Mouse (Mus musculus) heart, postnatal 0 days (tissue): ENCODE measurements around the gene Kdelc2. TPM values are rescaled to one million over a fixed set of nuclear protein-coding genes. Genes with fewer than 3 reads are reported as not detected.
A peak's percentile ranks its signal among the peaks of the same experiment; 100 is the strongest.

Experiments used
- ATAC-seq: fragments of 200-750 bp; cut with Nextera tagmentation; 2 replicates; pipeline ENCODE4 v1.8.0; 2017; ENCODE audit warnings: low read depth, moderate number of reproducible peaks, moderate library complexity; ENCODE audit not compliant: insufficient read depth
- DNase-seq: peaks from one replicate; pipeline ENCODE4 v3.0.0-alpha.2; 2016; ENCODE audit warnings: low spot score
- H3K27ac ChIP-seq: fragments of 300-500 bp; sonication (generic); 2 replicates; pipeline ENCODE4 v1.5.1; 2014; ENCODE audit warnings: low read depth, mild to moderate bottlenecking
- H3K27me3 ChIP-seq: fragments of 300-500 bp; sonication (generic); 2 replicates; pipeline ENCODE4 v1.6.1; 2014; ENCODE audit warnings: low read length, mixed read lengths; ENCODE audit not compliant: control insufficient read depth, insufficient read depth
- H3K36me3 ChIP-seq: fragments of 300-500 bp; sonication (generic); replicated peaks from 2 replicates; pipeline ENCODE4 v1.6.1; 2014; ENCODE audit warnings: low read length, mixed read lengths; ENCODE audit not compliant: control insufficient read depth, insufficient read depth
- H3K4me1 ChIP-seq: fragments of 300-500 bp; sonication (generic); 2 replicates; pipeline ENCODE4 v1.6.1; 2014; ENCODE audit warnings: antibody characterized with exemption; ENCODE audit not compliant: control insufficient read depth, insufficient read depth
- H3K4me2 ChIP-seq: fragments of 300-500 bp; sonication (generic); 2 replicates; pipeline ENCODE4 v1.6.1; 2014; ENCODE audit warnings: low read depth, mild to moderate bottlenecking, low read length, moderate library complexity
- H3K4me3 ChIP-seq: fragments of 300-500 bp; sonication (generic); 2 replicates; pipeline ENCODE4 v1.5.1; 2014; ENCODE audit warnings: low read depth, low read length
- H3K9ac ChIP-seq: fragments of 300-500 bp; sonication (generic); replicated peaks from 2 replicates; pipeline ENCODE4 v1.6.1; 2014; ENCODE audit warnings: low read depth, low read length, mixed read lengths
- H3K9me3 ChIP-seq: fragments of 300-500 bp; sonication (generic); replicated peaks from 2 replicates; pipeline ENCODE4 v1.6.1; 2016; ENCODE audit warnings: low read length; ENCODE audit not compliant: control insufficient read depth
- CTCF ChIP-seq: IDR thresholded peaks from 2 replicates; pipeline ENCODE4 v1.5.1; 2016; ENCODE audit warnings: antibody characterized with exemption, control low read depth, low read depth
- EP300 ChIP-seq: IDR thresholded peaks from 2 replicates; pipeline ENCODE4 v1.6.1; 2016; ENCODE audit warnings: antibody characterized with exemption, low read depth
- WGBS: fragments of 180-500 bp; shearing (Covaris S2); extraction: QIAGEN DNeasy Blood & Tissue Kit; methylation state at CpG from one replicate; pipeline ENCODE4 v1.1.7; 2014; 5-methylcytosine and 5-hydroxymethylcytosine counted together
- polyA plus RNA-seq: library from polyadenylated mRNA; unstranded; fragments of >200 nt; fragmentation: Nextera tagmentation; extraction: Ambion mirVana; gene quantifications from 2 replicates; pipeline ENCODE4 v1.2.1, GENCODE M21; 2015
- total RNA-seq: library from RNA; depleted of rRNA; stranded (reverse); fragments of >200 nt; gene quantifications from 2 replicates; pipeline ENCODE4 v1.2.3, GENCODE M21; 2014; ENCODE audit warnings: low replicate concordance; rRNA removed

The Kdelc2 gene
- total RNA-seq (12.3 and 15.0 TPM in 2 replicates), polyA plus RNA-seq (14.8 and 15.7 TPM in 2 replicates)

GRCm38 (mm10) chr9:53383951-53384866 lies at the start of gene Kdelc2:
Gene Kdelc2, plus strand, starts transcription at chr9:53384025.
- DNase-seq (peak; percentile 87), ATAC-seq (peak; percentile 89)
- peak within 1 kb of the TSS; percentile 80 for H3K4me3 ChIP-seq
- peak within 1 kb of the TSS; percentile 90 for H3K9ac ChIP-seq
- under 1% methylated on average over 67 of the region's 75 CpGs for WGBS
- 0 out of 2 replicates have a peak, but pooled peaks cover 5% of the 10 kb centered on the region for H3K4me1 ChIP-seq
- TF ChIP-seq CTCF: no peak; the same call in none of the 2 replicates
- 0 out of 2 replicates have a peak, but pooled peaks have one; percentile 33 for TF ChIP-seq EP300
- H3K36me3 ChIP-seq: peaks cover 5% of the 10 kb centered on the region; the same call in 1 of the 2 replicates
- no peaks in the 10 kb centered on the region for H3K27me3 ChIP-seq
- H3K27ac ChIP-seq: peak within 1 kb of the TSS; percentile 96
- H3K9me3 ChIP-seq: no peaks in the 10 kb centered on the region
- peak within 1 kb of the TSS; percentile 91 for H3K4me2 ChIP-seq

DNA sequence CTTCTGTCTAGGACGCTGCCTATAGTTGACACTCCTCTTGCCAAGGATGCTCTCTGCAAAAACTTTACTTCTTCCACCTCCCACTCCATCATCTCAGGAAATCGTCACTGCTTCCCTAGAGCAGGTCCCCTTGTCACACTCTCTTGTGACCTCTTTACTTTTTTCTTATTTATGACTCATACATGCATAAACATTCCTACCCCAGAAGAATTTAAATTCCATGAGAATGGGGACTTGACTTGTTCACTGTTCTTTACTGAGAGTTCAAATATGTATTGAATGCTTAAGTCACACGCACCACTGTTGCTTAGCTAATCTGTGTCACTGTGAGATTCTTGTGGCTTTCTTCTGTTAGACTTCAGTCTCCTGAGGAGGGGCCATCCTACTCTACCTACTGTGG lies 48.7 kb upstream of the Kdelc2 start:
- H3K4me2 ChIP-seq: no peak overlapping the region
- H3K27ac ChIP-seq: no peak overlapping the region
- no peak overlapping the region for H3K4me3 ChIP-seq
- H3K9ac ChIP-seq: no peak overlapping the region
- no peaks in the 10 kb centered on the region for H3K36me3 ChIP-seq
- TF ChIP-seq EP300 (no peak), CTCF (no peak)
- H3K9me3 ChIP-seq: 0 out of 2 replicates have a peak, but pooled peaks cover 5% of the 10 kb centered on the region
- DNase-seq: no peak
- WGBS: 62% methylated on average over 3 of the region's 3 CpGs
- no peak for ATAC-seq
- H3K4me1 ChIP-seq: no peaks in the 10 kb centered on the region
- no peaks in the 10 kb centered on the region for H3K27me3 ChIP-seq

DNA sequence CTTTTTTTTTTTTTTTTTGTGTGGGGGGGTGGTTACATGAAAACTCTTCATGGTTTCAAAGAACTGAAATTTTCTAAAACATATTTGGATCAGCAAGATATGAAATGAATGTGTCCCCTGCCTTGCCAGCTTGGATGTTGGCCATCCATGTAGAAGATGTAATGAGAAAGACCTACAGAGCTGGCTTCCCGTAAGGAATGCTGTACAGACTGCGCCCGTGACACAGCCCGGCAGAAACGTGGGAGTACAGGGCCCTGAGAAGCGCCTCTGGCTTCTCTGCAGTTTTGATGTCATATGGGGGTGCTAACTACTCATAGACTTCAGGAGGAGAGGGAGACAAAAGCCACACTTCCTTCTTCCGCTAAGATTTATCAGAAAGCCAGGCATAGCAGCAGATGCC lies 44.2 kb upstream of the Kdelc2 start:
- no peak overlapping the region for H3K27ac ChIP-seq

DNA sequence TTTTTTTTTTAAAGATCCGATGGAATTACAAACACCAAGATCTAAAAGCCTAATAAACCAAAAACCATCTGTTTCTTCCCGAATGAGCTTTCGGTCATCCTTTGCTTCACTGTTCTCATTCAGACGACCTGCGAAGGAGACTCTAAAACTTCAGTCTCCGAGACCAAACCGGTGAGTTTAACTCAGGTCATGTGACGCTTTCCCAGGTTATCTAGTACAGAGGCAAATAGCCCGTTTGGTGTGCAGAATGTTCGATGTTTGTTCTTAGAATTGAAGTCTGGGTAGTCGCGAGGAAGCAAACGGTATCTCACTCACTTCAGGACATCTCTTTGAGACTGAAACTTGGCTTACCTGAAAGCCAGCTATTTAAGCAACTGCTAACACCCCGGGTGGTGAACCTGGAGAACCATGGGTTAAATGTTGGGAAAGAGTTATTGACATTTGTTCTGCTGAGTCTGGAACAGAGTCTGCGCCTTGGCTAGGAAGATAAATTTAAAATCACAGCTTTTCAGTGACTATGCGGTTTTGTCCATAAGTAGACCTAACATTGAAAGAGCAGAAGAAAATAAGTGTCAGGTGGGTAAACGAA lies 43.4 kb upstream of the Kdelc2 start:
- no peak for ATAC-seq
- H3K9me3 ChIP-seq: no peaks in the 10 kb centered on the region
- DNase-seq: no peak
- peak overlapping the region; percentile 52 for H3K4me3 ChIP-seq
- H3K4me2 ChIP-seq: peak overlapping the region; percentile 87
- H3K27ac ChIP-seq: no peak overlapping the region
- 0 out of 2 replicates have a peak, but pooled peaks cover 8% of the 10 kb centered on the region for H3K27me3 ChIP-seq
- no peak for TF ChIP-seq CTCF
- no peak for TF ChIP-seq EP300
- peak overlapping the region; percentile 34; the same call in 1 of the 2 replicates for H3K9ac ChIP-seq
- H3K36me3 ChIP-seq: no peaks in the 10 kb centered on the region
- WGBS: 38% methylated on average over 17 of the region's 17 CpGs
- H3K4me1 ChIP-seq: no peaks in the 10 kb centered on the region

More for the DNA sequence above, 44.2 kb upstream of the Kdelc2 start:
- Histone ChIP-seq H3K4me3 (no peak overlapping the region), H3K27me3 (0 out of 2 replicates have a peak, but pooled peaks cover 8% of the 10 kb centered on the region), H3K9ac (no peak overlapping the region), H3K9me3 (no peaks in the 10 kb centered on the region), H3K4me1 (no peaks in the 10 kb centered on the region), H3K4me2 (no peak overlapping the region), H3K36me3 (no peaks in the 10 kb centered on the region)
- WGBS: 57% methylated on average over 7 of the region's 7 CpGs
- no peak for DNase-seq
- no peak for TF ChIP-seq EP300
- ATAC-seq: no peak

GRCm38 (mm10) chr9:53340969-53341368 lies 42.9 kb upstream of the Kdelc2 start:
- no peak for ATAC-seq
- Histone ChIP-seq H3K36me3 (no peaks in the 10 kb centered on the region), H3K4me2 (peak overlapping the region; percentile 87), H3K9me3 (no peaks in the 10 kb centered on the region), H3K9ac (peak overlapping the region; percentile 34), H3K27ac (no peak overlapping the region), H3K27me3 (0 out of 2 replicates have a peak, but pooled peaks cover 8% of the 10 kb centered on the region), H3K4me3 (peak overlapping the region; percentile 52), H3K4me1 (no peaks in the 10 kb centered on the region; the same call in 1 of the 2 replicates)
- DNase-seq: peak; percentile 21
- TF ChIP-seq EP300 (no peak), CTCF (no peak)
- WGBS: 5% methylated on average over 14 of the region's 14 CpGs
